In the genomic region with DNA sequence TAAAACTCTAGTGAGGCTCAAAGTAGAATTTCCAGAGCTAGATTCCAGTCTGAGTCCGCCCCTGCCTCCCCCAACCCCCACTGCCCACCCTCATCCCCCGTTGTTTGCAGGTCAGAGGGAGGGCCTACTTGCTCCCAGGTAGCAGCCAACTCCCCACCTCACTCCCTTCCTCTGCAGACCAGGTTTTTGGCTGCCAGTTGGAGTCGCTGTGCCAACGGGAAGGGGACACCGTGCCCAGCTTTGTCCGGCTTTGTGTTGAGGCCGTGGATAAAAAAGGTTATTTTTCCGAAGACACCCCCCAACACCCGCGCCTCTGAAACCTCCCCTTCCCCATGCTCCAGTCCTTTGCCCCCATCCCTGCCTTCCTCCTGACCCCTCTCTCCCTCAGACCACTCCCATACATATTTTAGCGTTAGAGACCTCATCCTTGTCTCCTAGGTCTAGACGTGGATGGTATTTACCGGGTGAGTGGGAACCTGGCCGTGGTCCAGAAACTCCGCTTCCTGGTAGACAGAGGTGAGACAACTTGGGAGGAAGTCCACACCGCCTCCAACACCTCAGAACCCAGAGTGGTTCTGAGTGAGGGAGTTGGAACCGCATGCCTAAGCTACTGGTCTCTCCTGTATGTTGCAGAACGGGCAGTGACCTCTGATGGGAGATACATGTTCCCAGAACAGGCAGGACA, we compare ENCODE assay signal across 20 mouse cellular contexts. TPM values are rescaled to one million over a fixed set of nuclear protein-coding genes. Genes with fewer than 3 reads are reported as not detected.
DNase-seq lines count a peak whose midpoint lies in the region; ATAC-seq and TF ChIP-seq lines count a peak whose summit lies in the region.
"Had no signal": no experiment of that assay in that cellular context is flagged by ENCODE, and none has a peak within 500 bp of the region (broad histone marks: within the 10 kb centered on the region; RNA-seq: fewer than 3 reads in every experiment).

No protein-coding gene starts in this region.

- 53% methylated on average over 18 of the region's 18 CpGs for WGBS in hindbrain, embryonic 11.5 days
- WGBS in hindbrain, postnatal 0 days = 51% methylated on average over 18 of the region's 18 CpGs
- WGBS in embryonic facial prominence, embryonic 10.5 days = 49% methylated on average over 18 of the region's 18 CpGs
- 60% methylated on average over 18 of the region's 18 CpGs for WGBS in limb, embryonic 14.5 days

- peaks cover 9% of the 10 kb centered on the region for H3K4me1 ChIP-seq in hindbrain, embryonic 11.5 days (replicated peaks; ENCODE audit: control insufficient read depth, insufficient read depth, low read length)
- H3K4me1 ChIP-seq in hindbrain, postnatal 0 days (ENCODE audit: insufficient read depth, low read length) = no peaks in the 10 kb centered on the region
- peaks cover 58% of the 10 kb centered on the region for H3K4me1 ChIP-seq in megakaryocyte, embryonic 14.5 days
- H3K4me1 ChIP-seq in embryonic facial prominence, embryonic 10.5 days = peaks cover 44% of the 10 kb centered on the region
- H3K4me1 ChIP-seq in limb, embryonic 14.5 days (ENCODE audit: control insufficient read depth, insufficient read depth, low read length) = peaks cover 8% of the 10 kb centered on the region; the same call in 1 of the 2 replicates

- no peak for TF ChIP-seq CTCF in hindbrain, postnatal 0 days (IDR thresholded peaks at IDR 0.05; ENCODE audit: low read depth)

- H3K27ac ChIP-seq in hindbrain, embryonic 11.5 days (ENCODE audit: low read depth, low read length) = no peak overlapping the region
- H3K27ac ChIP-seq in hindbrain, postnatal 0 days = no peak overlapping the region
- no peak overlapping the region for H3K27ac ChIP-seq in embryonic facial prominence, embryonic 10.5 days (replicated peaks)
- H3K27ac ChIP-seq in limb, embryonic 14.5 days (replicated peaks; ENCODE audit: low read depth, low read length) = no peak overlapping the region
- H3K27ac ChIP-seq: hindbrain, embryonic 14.5 days; kidney, postnatal 0 days had no signal

- H3K9ac ChIP-seq in hindbrain, embryonic 11.5 days (ENCODE audit: low read depth, low read length) = no peak overlapping the region
- no peak overlapping the region for H3K9ac ChIP-seq in hindbrain, postnatal 0 days (replicated peaks; ENCODE audit: low read length)
- H3K9ac ChIP-seq in limb, embryonic 14.5 days (ENCODE audit: low read depth, low read length, severe bottlenecking) = no peak overlapping the region

- no peak overlapping the region for H3K4me2 ChIP-seq in hindbrain, embryonic 11.5 days (replicated peaks; ENCODE audit: low read depth, low read length)
- no peak overlapping the region for H3K4me2 ChIP-seq in hindbrain, postnatal 0 days (ENCODE audit: low read depth, low read length)
- 0 out of 2 replicates have a peak overlapping the region, but pooled peaks have one; percentile 96 for H3K4me2 ChIP-seq in limb, embryonic 14.5 days (replicated peaks; ENCODE audit: low read depth, low read length, severe bottlenecking)

- no peak for ATAC-seq in hindbrain, embryonic 11.5 days (ENCODE audit: low FRiP score)
- ATAC-seq in hindbrain, postnatal 0 days = no peak
- no peak for ATAC-seq in megakaryocyte, adult 5-6 weeks (ENCODE audit: poor library complexity, severe bottlenecking)
- no peak for ATAC-seq in limb, embryonic 14.5 days (ENCODE audit: low FRiP score, low read depth)
- no peak for ATAC-seq in inflammation-experienced regulatory T-cells, adult 6 months
- ATAC-seq: intestine, embryonic 16.5 days had no signal

- H3K9me3 ChIP-seq in hindbrain, embryonic 11.5 days (ENCODE audit: control insufficient read depth, low read length) = no peaks in the 10 kb centered on the region
- no peaks in the 10 kb centered on the region for H3K9me3 ChIP-seq in hindbrain, postnatal 0 days (ENCODE audit: low read length)
- peaks cover 5% of the 10 kb centered on the region for H3K9me3 ChIP-seq in megakaryocyte, embryonic 14.5 days
- no peaks in the 10 kb centered on the region for H3K9me3 ChIP-seq in embryonic facial prominence, embryonic 10.5 days
- H3K9me3 ChIP-seq in limb, embryonic 14.5 days (ENCODE audit: control insufficient read depth, low read length) = no peaks in the 10 kb centered on the region

- peak; percentile 21 for DNase-seq in hindbrain, embryonic 11.5 days (ENCODE audit: low spot score)
- DNase-seq in hindbrain, postnatal 0 days (ENCODE audit: low spot score) = no peak
- DNase-seq in embryonic facial prominence, embryonic 10.5 days (ENCODE audit: low spot score) = no peak
- no peak for DNase-seq in limb, embryonic 14.5 days (ENCODE audit: low spot score)
- DNase-seq: B cell, adult 2 months; cerebellum, adult 8-10 months; lung, postnatal 14 days had no signal

- no peak overlapping the region for H3K4me3 ChIP-seq in hindbrain, embryonic 11.5 days (ENCODE audit: low read depth, low read length)
- no peak overlapping the region for H3K4me3 ChIP-seq in hindbrain, postnatal 0 days (ENCODE audit: low read length)
- H3K4me3 ChIP-seq in megakaryocyte, embryonic 14.5 days (replicated peaks) = peak overlapping the region; percentile 95
- H3K4me3 ChIP-seq in embryonic facial prominence, embryonic 10.5 days = 0 out of 2 replicates have a peak overlapping the region, but pooled peaks have one; percentile 63
- H3K4me3 ChIP-seq in limb, embryonic 14.5 days (replicated peaks; ENCODE audit: low read length) = peak overlapping the region; percentile 52; the same call in 1 of the 2 replicates

- TF ChIP-seq POLR2A in limb, embryonic 14.5 days (IDR thresholded peaks at IDR 0.05; ENCODE audit: borderline replicate concordance, extremely low read depth, insufficient read depth, insufficient read length) = no peak

- H3K27me3 ChIP-seq in hindbrain, embryonic 11.5 days (ENCODE audit: control insufficient read depth, insufficient read depth, low read length) = peaks cover 54% of the 10 kb centered on the region
- H3K27me3 ChIP-seq in hindbrain, postnatal 0 days (ENCODE audit: insufficient read depth, low read length) = peaks cover 46% of the 10 kb centered on the region
- peaks cover 34% of the 10 kb centered on the region for H3K27me3 ChIP-seq in megakaryocyte, embryonic 14.5 days (replicated peaks)
- H3K27me3 ChIP-seq in embryonic facial prominence, embryonic 10.5 days (replicated peaks; ENCODE audit: low read depth, poor library complexity, severe bottlenecking) = peaks cover 93% of the 10 kb centered on the region
- peaks cover 23% of the 10 kb centered on the region for H3K27me3 ChIP-seq in limb, embryonic 14.5 days (ENCODE audit: control insufficient read depth, insufficient read depth, low read length)

- H3K36me3 ChIP-seq in hindbrain, embryonic 11.5 days (ENCODE audit: control insufficient read depth, insufficient read depth, low read length) = no peaks in the 10 kb centered on the region
- H3K36me3 ChIP-seq in hindbrain, postnatal 0 days (ENCODE audit: insufficient read depth, low read length) = no peaks in the 10 kb centered on the region
- H3K36me3 ChIP-seq in megakaryocyte, embryonic 14.5 days (replicated peaks; ENCODE audit: low read length) = peaks cover 34% of the 10 kb centered on the region
- peaks cover 30% of the 10 kb centered on the region for H3K36me3 ChIP-seq in embryonic facial prominence, embryonic 10.5 days (replicated peaks)
- peaks cover 29% of the 10 kb centered on the region for H3K36me3 ChIP-seq in limb, embryonic 14.5 days (ENCODE audit: control insufficient read depth, insufficient read depth, low read length)

RNA-seq across cellular contexts. Expression of a gene that starts 5.8 kb away (rescaled TPM):
- 1.1 and 2.2 TPM in 2 replicates for polyA plus RNA-seq in hindbrain, embryonic 11.5 days (2014; fragmentation: Nextera tagmentation; extraction: Ambion mirVana)
- 1.0 and 1.5 TPM in 2 replicates for total RNA-seq in hindbrain, postnatal 0 days (2014; rRNA removed)
- 1.2 and 1.3 TPM in 2 replicates for polyA plus RNA-seq in hindbrain, postnatal 0 days (2015; fragmentation: Nextera tagmentation; extraction: Ambion mirVana)
- 6.1 and 10.4 TPM in 2 replicates for polyA plus RNA-seq in megakaryocyte, embryonic 14.5 days (2012; ENCODE audit: insufficient read depth, low replicate concordance)
- total RNA-seq in megakaryocyte, adult 5-6 weeks (2015) = 135 and 138 TPM in 2 replicates
- total RNA-seq in megakaryocyte, adult 5-6 weeks (2017) = 96.8 and 108 TPM in 2 replicates
- polyA plus RNA-seq in embryonic facial prominence, embryonic 10.5 days (2016; fragmentation: Nextera tagmentation; extraction: Ambion mirVana) = 2.0 and 2.1 TPM in 2 replicates
- 5.5 and 5.8 TPM in 2 replicates for polyA plus RNA-seq in limb, embryonic 14.5 days (2012; rRNA removed)
- polyA plus RNA-seq in limb, embryonic 14.5 days (2014; fragmentation: Nextera tagmentation; extraction: Ambion mirVana) = 5.6 and 7.5 TPM in 2 replicates
- 100 to 1,000 TPM in 2 of 3 experiments, 10 to 100 TPM in 1; 91.9 to 112 (median 108) TPM for polyA plus RNA-seq in inflammation-experienced regulatory T-cells, adult 6 months (2017; shearing (Covaris generic))

RNA-seq across cellular contexts. Expression of a gene that starts 14.2 kb away (rescaled TPM):
- 3.0 and 3.2 TPM in 2 replicates for polyA plus RNA-seq in hindbrain, embryonic 11.5 days (2014; fragmentation: Nextera tagmentation; extraction: Ambion mirVana)
- total RNA-seq in hindbrain, postnatal 0 days (2014; rRNA removed) = 10.9 and 13.0 TPM in 2 replicates
- 2.7 TPM in 2 replicates for polyA plus RNA-seq in hindbrain, postnatal 0 days (2015; fragmentation: Nextera tagmentation; extraction: Ambion mirVana)
- 0.02 TPM in 1 of 2 replicates, not detected in the other for polyA plus RNA-seq in megakaryocyte, embryonic 14.5 days (2012; ENCODE audit: insufficient read depth, low replicate concordance)
- not detected in 2 replicates for total RNA-seq in megakaryocyte, adult 5-6 weeks (2015)
- not detected in 2 replicates for total RNA-seq in megakaryocyte, adult 5-6 weeks (2017)
- polyA plus RNA-seq in embryonic facial prominence, embryonic 10.5 days (2016; fragmentation: Nextera tagmentation; extraction: Ambion mirVana) = 11.4 and 13.0 TPM in 2 replicates
- 118 and 157 TPM in 2 replicates for polyA plus RNA-seq in limb, embryonic 14.5 days (2012; rRNA removed)
- 16.4 and 19.9 TPM in 2 replicates for polyA plus RNA-seq in limb, embryonic 14.5 days (2014; fragmentation: Nextera tagmentation; extraction: Ambion mirVana)
- polyA plus RNA-seq in inflammation-experienced regulatory T-cells, adult 6 months (2017; shearing (Covaris generic)) = under 1 TPM in 2 of 3 experiments, not detected in 1; 0.49 to 0.56 TPM

RNA-seq across cellular contexts. Expression of a gene that starts 16.0 kb away (rescaled TPM):
- polyA plus RNA-seq in hindbrain, embryonic 11.5 days (2014; fragmentation: Nextera tagmentation; extraction: Ambion mirVana) = 173 and 179 TPM in 2 replicates
- 74.4 and 90.4 TPM in 2 replicates for total RNA-seq in hindbrain, postnatal 0 days (2014; rRNA removed)
- 104 TPM in 2 replicates for polyA plus RNA-seq in hindbrain, postnatal 0 days (2015; fragmentation: Nextera tagmentation; extraction: Ambion mirVana)
- polyA plus RNA-seq in megakaryocyte, embryonic 14.5 days (2012; ENCODE audit: insufficient read depth, low replicate concordance) = 26.0 and 101 TPM in 2 replicates
- 38.4 and 47.8 TPM in 2 replicates for total RNA-seq in megakaryocyte, adult 5-6 weeks (2015)
- 80.3 and 95.2 TPM in 2 replicates for total RNA-seq in megakaryocyte, adult 5-6 weeks (2017)
- 160 and 175 TPM in 2 replicates for polyA plus RNA-seq in embryonic facial prominence, embryonic 10.5 days (2016; fragmentation: Nextera tagmentation; extraction: Ambion mirVana)
- polyA plus RNA-seq in limb, embryonic 14.5 days (2012; rRNA removed) = 78.5 and 79.8 TPM in 2 replicates
- polyA plus RNA-seq in limb, embryonic 14.5 days (2014; fragmentation: Nextera tagmentation; extraction: Ambion mirVana) = 113 and 114 TPM in 2 replicates
- 10 to 100 TPM; 20.7 to 28.9 (median 21.3) TPM for polyA plus RNA-seq in inflammation-experienced regulatory T-cells, adult 6 months (2017; shearing (Covaris generic))

RNA-seq across cellular contexts. Expression of a gene that starts 26.6 kb away (rescaled TPM):
- polyA plus RNA-seq in hindbrain, embryonic 11.5 days (2014; fragmentation: Nextera tagmentation; extraction: Ambion mirVana) = 0.05 TPM in 1 of 2 replicates, not detected in the other
- total RNA-seq in hindbrain, postnatal 0 days (2014; rRNA removed) = not detected in 2 replicates
- polyA plus RNA-seq in hindbrain, postnatal 0 days (2015; fragmentation: Nextera tagmentation; extraction: Ambion mirVana) = not detected in 2 replicates
- not detected in 2 replicates for polyA plus RNA-seq in megakaryocyte, embryonic 14.5 days (2012; ENCODE audit: insufficient read depth, low replicate concordance)
- not detected in 2 replicates for total RNA-seq in megakaryocyte, adult 5-6 weeks (2015)
- total RNA-seq in megakaryocyte, adult 5-6 weeks (2017) = 0.04 TPM in 1 of 2 replicates, not detected in the other
- 0.04 TPM in 1 of 2 replicates, not detected in the other for polyA plus RNA-seq in embryonic facial prominence, embryonic 10.5 days (2016; fragmentation: Nextera tagmentation; extraction: Ambion mirVana)
- polyA plus RNA-seq in limb, embryonic 14.5 days (2012; rRNA removed) = 0.01 TPM in 1 of 2 replicates, not detected in the other
- polyA plus RNA-seq in limb, embryonic 14.5 days (2014; fragmentation: Nextera tagmentation; extraction: Ambion mirVana) = not detected in 2 replicates
- not detected for polyA plus RNA-seq in inflammation-experienced regulatory T-cells, adult 6 months (2017; shearing (Covaris generic))
- total RNA-seq: adrenal gland, adult 2 months; gastrocnemius, adult 18-20 months; heart, postnatal 25 days; layer of hippocampus, adult 8-10 months had no signal
- polyA plus RNA-seq: intestine, embryonic 16.5 days; kidney, postnatal 0 days; stomach, embryonic 14.5 days; thymus, postnatal 0 days; urinary bladder, adult 2 months had no signal

RNA-seq across cellular contexts. Expression of a gene that starts 38.8 kb away (rescaled TPM):
- 14.2 and 17.5 TPM in 2 replicates for polyA plus RNA-seq in hindbrain, embryonic 11.5 days (2014; fragmentation: Nextera tagmentation; extraction: Ambion mirVana)
- 8.1 and 11.2 TPM in 2 replicates for total RNA-seq in hindbrain, postnatal 0 days (2014; rRNA removed)
- 8.3 and 11.5 TPM in 2 replicates for polyA plus RNA-seq in hindbrain, postnatal 0 days (2015; fragmentation: Nextera tagmentation; extraction: Ambion mirVana)
- 245 and 640 TPM in 2 replicates for polyA plus RNA-seq in megakaryocyte, embryonic 14.5 days (2012; ENCODE audit: insufficient read depth, low replicate concordance)
- total RNA-seq in megakaryocyte, adult 5-6 weeks (2015) = 40.4 and 48.4 TPM in 2 replicates
- total RNA-seq in megakaryocyte, adult 5-6 weeks (2017) = 5.6 and 8.9 TPM in 2 replicates
- polyA plus RNA-seq in embryonic facial prominence, embryonic 10.5 days (2016; fragmentation: Nextera tagmentation; extraction: Ambion mirVana) = 11.1 and 12.2 TPM in 2 replicates
- polyA plus RNA-seq in limb, embryonic 14.5 days (2012; rRNA removed) = 68.1 and 86.6 TPM in 2 replicates
- polyA plus RNA-seq in limb, embryonic 14.5 days (2014; fragmentation: Nextera tagmentation; extraction: Ambion mirVana) = 19.9 and 20.7 TPM in 2 replicates
- 10 to 100 TPM in 1 of 3 experiments, 1 to 10 TPM in 2; 4.0 to 11.8 (median 6.4) TPM for polyA plus RNA-seq in inflammation-experienced regulatory T-cells, adult 6 months (2017; shearing (Covaris generic))

Comparison
In these comparisons a context has a peak if more than half of its experiments do, and no peak if none do; other contexts are left out.
1. H3K4me3 ChIP-seq: peak in megakaryocyte, embryonic 14.5 days (single experiment), embryonic facial prominence, embryonic 10.5 days (single experiment) and limb, embryonic 14.5 days (single experiment); none in hindbrain, embryonic 11.5 days (single experiment) and hindbrain, postnatal 0 days (single experiment).